Mouse (Mus musculus) adrenal gland (tissue): ENCODE data around the gene Ube4b.
"Not testable (repeated sequence)": the region's sequence is repeated elsewhere in the genome, so short reads cannot be mapped to it uniquely, and the experiment has no call there.

Experiments
- intact Hi-C: fragments of 180-260 bp; cut with DNase I; formaldehyde crosslinking; loops from one replicate; pipeline ENCODE4 v1.15.1; 2025

The Ube4b gene

GRCm38 (mm10) chr4:149440576-149440975 is 14.0 kb upstream of the Ube4b start:
- intact Hi-C loops, result no loop called here

GRCm38 (mm10) chr4:149431887-149432286 is 5.3 kb upstream of the Ube4b start:
- intact Hi-C loops, result not testable (repeated sequence)

GRCm38 (mm10) chr4:149429592-149429991 is 3.0 kb upstream of the Ube4b start:
- intact Hi-C loops, result no loop called here

GRCm38 (mm10) chr4:149425801-149426292 is 702 bp downstream of the Ube4b start:
- intact Hi-C loops, result no loop called here

- intact Hi-C loops, result no loop called here
Measured at GRCm38 (mm10) chr4:149424755-149425154, 1.8 kb downstream of the Ube4b start.

- intact Hi-C loops, result no loop called here
Measured at GRCm38 (mm10) chr4:149417854-149418365, 8.6 kb downstream of the Ube4b start.

GRCm38 (mm10) chr4:149416986-149417385 is 9.6 kb downstream of the Ube4b start:
- intact Hi-C loops, result no loop called here

GRCm38 (mm10) chr4:149416417-149416816 is 10.1 kb downstream of the Ube4b start:
- intact Hi-C loops, result no loop called here

- intact Hi-C loops, result no loop called here
Measured at GRCm38 (mm10) chr4:149415651-149416169, 10.8 kb downstream of the Ube4b start.

- intact Hi-C loops, result no loop called here
Measured at GRCm38 (mm10) chr4:149414259-149414658, 12.3 kb downstream of the Ube4b start.

GRCm38 (mm10) chr4:149409759-149410158 is 16.8 kb downstream of the Ube4b start:
- intact Hi-C loops, result no loop called here

GRCm38 (mm10) chr4:149408331-149408730 is 18.2 kb downstream of the Ube4b start:
- intact Hi-C loops, result no loop called here

GRCm38 (mm10) chr4:149407461-149407860 is 19.1 kb downstream of the Ube4b start:
- intact Hi-C loops, result no loop called here

- intact Hi-C loops, result no loop called here
Measured at GRCm38 (mm10) chr4:149405713-149406443, 20.7 kb downstream of the Ube4b start.

GRCm38 (mm10) chr4:149404640-149405465 is 21.7 kb downstream of the Ube4b start:
- intact Hi-C loops, result no loop called here

GRCm38 (mm10) chr4:149403037-149403436 is 23.5 kb downstream of the Ube4b start:
- intact Hi-C loops, result no loop called here

- intact Hi-C loops, result no loop called here
Measured at GRCm38 (mm10) chr4:149401591-149401982, 25.0 kb downstream of the Ube4b start.

GRCm38 (mm10) chr4:149400878-149401590 is 25.5 kb downstream of the Ube4b start:
- intact Hi-C loops, result no loop called here

GRCm38 (mm10) chr4:149399331-149399910 is 27.1 kb downstream of the Ube4b start:
- intact Hi-C loops, result no loop called here

GRCm38 (mm10) chr4:149398181-149398735 is 28.3 kb downstream of the Ube4b start:
- intact Hi-C loops, result no loop called here
